Mouse (Mus musculus): ENCODE results near the gene Usp43.

The Usp43 gene

DNA sequence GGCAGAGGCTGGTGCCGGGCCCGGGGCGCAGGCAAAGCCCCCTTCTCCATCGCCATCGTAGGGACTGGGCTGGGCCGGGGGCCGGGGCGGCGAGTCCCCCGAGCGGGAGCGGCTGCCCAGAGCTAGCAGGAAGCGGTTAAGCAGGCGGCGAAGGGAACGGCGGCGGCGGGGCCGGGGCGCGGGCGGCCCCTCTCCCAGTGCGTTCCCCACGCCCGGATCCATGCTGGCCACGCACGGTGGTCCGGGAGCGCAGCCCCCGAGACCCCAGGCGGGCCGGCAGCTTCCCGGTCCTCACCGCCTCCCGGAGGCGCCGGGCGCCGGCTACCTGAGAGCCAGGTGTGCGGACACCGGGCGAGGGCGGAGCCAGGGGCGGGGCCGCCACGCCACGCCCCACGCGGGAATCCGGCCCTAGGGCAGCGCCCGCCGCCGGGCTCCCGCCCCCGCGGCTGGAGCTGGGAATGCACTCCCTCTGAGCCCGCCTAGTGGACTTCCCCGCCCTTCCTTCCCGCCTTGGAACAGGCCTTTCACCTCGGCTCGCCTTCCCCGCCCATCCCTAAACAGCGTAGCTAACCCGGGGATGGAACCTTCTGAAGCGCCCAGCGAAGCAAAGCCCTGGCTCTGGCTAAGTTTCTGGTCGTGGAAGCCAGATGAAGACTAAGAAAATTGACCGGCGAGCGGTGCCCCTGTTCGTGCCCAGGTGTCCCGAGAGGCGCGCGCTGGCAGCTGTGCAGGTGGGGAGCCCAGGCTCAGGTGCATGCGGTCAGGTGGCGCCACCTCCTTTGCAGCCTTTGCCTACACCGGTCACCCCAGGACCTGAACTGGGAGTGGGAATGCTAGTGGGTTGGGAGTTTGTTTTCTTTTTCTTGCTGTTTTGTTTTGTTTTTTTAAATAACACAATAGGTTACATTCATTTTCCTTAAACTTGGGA lies at the start of gene Usp43:
Gene Usp43 (minus strand): TSS at position 327 of the 928 bp plus-strand sequence.
- peak in 1 of 2 experiments; percentile 11 for DNase-seq

DNA sequence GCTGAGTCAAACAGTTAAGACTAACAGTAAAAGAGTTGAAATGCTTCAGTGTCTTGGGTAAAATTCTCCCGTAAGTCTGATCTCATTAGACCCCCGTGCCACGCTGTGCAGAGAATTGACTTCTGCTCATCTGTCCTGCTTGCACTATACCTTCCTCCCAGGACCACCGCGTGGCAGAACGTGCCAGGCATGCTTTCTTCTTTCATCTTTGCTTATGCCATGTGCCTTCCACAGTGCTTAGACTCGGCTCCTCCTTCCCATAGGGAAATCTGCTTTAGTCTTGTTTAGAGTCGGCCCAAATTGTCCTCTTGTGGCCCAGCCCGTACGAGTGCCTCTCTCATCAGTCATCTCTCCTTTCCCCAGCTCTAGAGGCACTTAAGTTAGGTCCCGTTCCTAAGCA lies 45.9 kb upstream of the Usp43 start:
- DNase-seq = no peak

DNA sequence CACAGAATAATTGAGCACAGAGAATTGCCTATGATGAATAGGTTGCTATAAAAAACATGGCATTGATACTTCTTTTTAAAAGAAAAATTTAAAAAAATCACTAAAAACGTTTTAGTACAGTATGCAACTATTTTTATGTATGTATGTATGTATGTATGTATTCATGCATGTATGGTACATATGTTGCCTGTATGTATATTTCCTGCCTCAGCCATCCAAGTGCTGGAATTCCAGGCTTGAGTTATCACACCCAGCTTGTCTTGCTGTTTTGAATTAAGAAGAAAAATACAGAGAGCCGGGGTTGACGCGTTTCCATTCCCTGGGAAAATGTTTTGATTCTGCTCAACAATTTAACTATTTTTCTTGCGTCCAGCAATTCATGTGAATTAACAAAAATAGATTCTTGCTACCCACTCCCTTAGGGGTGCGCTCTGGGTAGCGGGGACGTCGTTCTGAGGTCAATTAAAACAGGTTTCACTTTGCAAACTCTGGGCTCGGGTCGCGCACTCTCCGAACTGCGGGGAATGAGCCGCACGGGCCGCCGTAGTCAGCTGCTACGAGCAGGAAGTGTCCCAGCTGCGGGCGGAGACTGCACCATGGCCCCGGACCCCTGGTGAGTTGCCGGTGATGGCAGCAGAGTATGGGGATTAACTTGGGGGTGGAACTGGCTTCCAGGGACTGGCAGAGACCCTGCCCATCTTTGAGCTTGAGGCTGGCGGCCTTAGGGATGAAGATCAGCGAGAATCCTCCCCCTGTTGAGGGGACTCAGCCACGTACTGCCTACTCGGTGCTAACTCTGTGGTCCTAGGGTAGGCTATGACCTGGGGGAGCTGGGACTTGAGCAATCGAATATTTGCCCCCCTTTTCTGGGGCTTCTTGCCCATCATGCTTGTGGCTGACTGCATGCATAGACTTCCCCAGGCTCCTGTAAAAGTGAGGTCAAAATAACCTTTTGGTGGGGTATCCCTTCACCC lies 44.2 kb upstream of the Usp43 start, which contains the start of gene Stx8:
Gene Stx8 (plus strand): TSS at position 289 of the 974 bp plus-strand sequence.
- peak; percentile 90 to 97 for DNase-seq

DNA sequence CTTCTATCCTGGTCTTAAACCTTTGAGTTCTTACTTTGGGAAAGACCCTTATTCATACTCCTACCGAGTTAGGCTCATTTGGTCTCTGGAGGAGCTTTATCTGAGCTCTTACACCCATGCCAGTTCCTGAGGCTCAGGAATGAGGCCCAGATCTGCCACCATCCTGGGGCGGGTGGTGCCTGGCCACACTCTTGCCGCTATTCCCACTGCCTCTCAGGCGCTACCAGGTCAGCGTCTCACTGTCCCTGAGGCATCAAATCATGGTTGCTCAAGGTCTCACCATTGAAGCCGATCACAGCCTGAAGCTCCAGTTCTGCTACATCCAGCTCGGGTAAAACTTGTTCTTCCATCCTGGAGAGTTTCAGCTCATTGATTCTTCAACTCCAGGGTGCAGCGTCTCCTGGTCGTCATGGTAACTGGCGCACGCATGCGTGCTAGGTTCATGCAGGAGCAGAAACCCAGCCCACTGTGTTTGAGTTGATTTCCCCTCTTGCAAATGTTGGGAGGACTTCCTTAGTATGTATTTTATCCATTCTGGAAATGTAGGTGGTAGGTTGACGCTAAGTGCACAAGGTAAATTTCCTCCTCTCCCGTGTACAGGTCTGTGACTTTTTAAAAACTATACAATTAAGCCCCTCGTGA lies 43.4 kb upstream of the Usp43 start, which contains the start of gene Cfap52:
Gene Cfap52 (minus strand): TSS at position 410 of the 642 bp plus-strand sequence.
- peak; percentile 87 for DNase-seq

DNA sequence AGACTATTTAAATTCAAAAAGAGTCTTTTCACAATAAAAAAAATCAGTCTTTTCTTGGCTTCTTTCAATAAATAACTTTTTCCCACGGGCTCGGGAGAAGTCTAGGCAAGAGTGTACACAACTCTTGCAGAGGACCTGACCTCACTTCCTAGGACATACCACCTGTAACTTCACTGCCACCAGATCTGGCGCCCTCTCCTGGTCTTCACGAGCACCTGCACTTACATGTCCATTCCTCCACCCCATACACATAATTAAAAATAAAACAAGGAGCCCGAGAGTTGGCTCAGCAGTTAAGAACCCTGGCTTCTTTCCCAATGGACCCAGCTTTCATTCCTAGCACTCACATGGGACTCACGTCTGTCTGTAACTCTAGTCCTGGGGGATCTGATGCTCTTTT lies 42.2 kb upstream of the Usp43 start:
- no peak for DNase-seq

DNA sequence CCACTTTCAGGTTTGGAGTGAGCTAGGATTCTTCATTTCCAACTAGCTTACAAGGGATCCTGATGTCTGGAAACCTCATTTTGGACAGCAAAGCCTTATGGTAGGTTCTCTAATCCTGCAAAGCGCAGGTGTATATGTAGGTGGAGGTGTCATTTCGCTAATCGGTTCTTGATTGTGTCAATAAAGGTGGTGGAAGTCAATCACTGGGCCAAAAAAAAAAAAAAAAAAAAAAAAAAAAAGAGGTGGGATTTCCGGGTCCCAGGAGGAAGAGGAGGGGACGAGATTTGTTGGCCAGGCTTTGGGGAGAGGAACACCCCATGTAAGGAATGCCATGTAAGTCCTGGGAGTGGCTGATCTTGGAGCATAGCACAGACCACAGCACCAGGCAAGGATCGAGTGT lies 32.5 kb upstream of the Usp43 start:
- DNase-seq = no peak

DNA sequence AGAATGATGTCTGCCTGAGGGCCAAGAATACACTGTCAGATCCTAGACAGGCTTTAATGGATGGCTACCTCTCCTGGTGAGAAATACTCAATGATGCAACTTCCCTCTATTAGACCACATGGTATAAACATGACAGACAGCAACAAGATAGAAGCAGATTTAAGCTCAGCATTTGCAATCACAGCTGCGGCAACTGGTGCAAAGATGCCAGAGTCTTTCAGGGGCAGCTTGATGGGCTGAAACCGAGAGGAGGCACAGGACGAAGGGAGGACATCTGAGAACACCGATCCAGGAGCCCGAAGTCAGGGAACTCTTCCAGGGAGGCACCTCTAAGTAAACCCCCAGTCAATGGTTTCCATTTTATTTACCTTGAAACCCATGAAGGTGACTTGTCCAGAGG lies 31.7 kb upstream of the Usp43 start:
- DNase-seq = no peak

DNA sequence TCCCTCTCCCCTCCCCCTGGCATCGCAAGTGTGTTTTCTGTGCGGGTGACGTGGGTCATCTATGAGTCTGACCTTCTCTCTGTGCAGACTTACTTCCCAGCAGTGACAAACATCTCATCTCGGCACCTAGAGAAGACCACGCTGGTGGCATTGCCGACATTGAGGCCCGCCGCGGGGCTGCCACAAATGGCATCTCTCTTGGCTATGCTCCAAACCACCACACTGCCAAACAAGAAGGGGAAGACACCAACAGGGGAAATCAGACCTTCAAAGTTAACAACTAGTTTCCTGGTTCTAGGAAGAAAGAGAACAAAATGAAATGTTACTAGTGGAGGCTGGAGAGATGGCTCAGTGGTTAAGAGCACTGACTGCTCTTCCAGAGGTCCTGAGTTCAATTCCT lies 27.5 kb upstream of the Usp43 start:
- no peak for DNase-seq

DNA sequence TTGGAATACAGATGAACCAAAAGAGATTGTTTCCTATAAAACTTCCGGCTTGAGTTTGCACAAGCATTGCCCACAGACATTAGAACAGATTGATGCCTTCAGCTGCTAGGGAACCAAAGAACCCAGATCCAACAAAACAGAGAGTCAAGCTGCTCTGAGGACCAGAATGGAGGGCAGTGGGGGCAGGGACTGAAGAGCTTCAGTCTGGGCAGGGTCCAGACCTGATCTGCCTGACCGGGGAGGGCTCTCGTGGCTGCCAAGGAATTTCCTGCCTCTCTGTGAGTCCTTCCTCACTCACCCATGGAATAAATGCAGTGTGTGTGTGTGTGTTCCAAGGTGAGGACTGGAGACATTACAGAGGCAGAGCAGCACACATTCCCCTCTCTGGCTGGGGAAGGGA lies 26.3 kb upstream of the Usp43 start:
- DNase-seq = no peak

DNA sequence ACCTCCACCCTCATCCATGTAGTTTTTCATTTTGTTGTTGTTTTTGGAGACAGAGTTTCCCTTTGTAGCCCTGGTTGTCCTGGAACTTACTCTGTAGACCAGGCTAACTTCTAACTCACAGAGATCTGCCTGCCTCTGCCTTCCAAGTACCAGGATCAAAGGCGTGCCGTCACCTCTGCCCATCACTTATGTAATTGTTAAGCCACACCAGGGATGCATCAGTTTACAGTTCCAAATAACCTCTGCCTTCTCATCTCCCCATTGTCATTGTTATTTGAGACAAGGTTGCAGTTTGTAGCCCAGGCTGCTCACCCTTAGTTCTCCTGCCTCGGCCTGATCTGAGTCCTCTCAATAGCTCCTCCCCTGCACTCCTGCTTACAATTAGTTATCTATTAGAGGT lies 10.2 kb upstream of the Usp43 start:
- no peak for DNase-seq

DNA sequence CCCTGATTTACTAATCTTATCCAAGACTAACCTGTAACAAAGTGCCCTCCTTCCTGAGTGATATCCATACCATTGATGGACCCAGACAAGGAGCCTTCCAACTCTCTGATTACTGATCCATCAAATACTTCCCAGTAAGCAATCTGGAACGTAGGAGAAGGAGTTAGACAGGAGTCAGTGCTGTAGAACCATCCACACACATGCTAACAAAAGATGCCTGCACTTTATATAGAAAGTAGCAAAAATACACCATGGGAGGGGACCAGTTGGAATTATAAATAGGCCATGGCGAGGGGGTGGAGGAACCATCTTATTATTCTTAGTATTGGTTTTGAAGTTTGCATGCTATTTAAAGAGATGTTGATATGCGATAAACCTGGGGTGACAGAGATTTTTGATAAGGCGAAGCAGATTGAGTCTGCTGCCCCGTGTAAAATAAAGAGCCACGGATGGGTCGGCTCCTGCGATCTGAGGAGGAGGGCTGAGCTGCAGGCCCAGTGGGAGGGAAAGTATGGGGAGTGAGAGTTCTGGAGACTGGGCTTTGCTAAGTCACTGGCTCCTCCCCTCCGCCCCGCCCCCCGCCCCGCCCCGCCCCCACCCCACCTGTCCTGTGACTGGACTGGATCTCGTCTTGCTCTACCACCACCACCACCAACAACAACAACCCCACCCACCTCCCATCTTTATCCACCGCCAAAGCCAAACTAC lies 4.5 kb upstream of the Usp43 start:
- DNase-seq = no peak

DNA sequence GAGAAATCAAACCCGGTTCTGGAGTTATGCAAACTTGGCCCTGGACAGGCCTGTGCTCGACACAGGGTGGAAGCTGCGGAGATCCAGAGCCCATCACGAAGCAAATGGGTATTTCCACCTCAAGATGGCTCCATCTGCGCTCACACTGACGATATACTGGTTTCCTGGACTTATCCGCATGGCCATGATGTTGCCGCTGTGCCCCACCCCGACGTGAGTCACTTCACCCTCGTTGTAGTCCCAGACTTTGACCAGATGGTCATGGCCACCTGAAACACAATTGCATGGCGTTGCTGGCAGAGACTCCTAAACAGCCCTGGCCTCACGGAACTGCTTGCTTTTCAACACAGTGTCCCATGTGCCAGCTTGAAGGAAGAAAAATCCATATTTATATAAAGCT lies 3.0 kb upstream of the Usp43 start:
- DNase-seq = no peak

DNA sequence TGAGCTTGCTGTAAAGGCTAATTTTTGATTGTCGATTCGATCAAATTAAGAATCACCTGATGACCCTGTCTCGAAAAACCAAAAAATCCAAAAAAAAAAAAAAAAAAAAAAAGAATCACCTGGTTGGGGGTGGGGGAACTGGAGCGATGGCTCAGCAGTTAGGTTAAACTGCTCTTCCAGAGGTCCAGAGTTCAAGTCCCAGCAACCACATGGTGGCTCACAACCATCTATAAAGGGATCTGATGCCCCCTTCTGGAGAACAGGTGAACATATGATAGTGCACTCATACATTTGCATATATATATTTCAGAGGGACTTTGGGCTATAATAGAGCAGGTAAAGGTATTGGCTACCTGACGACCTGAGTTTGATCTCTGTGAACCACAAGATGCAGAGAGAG lies 1.8 kb upstream of the Usp43 start:
- no peak for DNase-seq

DNA sequence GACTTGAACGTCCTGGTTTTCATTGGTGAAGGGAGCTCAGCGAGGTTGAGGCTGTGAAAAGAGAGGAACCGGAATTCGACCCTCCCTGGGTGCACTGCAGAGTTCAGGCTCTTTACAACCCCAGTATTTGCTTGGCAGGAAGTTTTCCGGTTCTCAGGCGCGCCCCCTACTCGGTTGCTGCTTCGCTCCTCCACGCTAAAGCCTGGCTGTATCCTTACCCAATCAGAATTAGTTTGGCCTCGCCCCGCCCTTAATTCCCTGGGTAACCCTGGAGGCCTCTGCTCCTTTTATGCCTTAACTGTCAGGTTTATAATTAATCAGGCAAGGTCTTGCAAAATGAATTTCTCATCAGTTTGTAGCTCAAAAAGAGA lies 787 bp upstream of the Usp43 start:
- DNase-seq = peak in 1 of 2 experiments; percentile 17

DNA sequence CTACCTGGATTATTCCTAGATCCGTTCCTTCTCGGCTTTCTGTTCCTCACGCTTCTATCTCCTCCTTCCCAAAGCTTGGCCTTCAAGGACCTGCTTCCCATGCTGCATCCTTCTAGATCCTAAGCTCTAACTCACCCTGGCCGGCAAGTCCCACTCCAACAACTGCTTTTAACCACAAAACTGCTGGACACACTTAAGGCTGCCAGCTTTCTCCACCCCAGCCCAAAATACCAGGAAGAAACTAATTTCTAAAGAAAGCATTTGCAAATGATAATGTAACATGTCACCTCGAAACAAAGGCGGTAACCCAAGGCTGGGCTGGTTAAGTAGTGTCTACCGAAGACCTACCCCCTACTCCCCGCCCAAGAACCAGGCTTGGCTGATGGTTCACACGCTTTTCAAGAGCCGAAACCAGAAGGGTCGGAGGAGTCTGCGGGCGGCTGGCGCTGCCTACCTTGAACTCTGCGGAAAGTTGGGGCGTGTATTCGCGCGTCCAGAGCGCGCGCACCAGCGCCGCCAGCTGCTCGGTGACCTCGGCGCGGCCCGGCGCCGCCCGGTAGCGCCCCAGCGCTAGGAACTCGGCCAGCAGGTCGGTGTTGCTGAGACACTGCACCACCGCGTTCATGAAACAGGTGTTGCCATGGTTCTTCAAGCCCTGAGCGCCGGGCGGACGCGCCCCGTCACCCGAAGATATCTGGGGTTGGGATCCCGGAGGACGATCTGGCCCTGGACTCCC lies 694 bp downstream of the Usp43 start:
- DNase-seq = peak in 1 of 2 experiments; percentile 14

DNA sequence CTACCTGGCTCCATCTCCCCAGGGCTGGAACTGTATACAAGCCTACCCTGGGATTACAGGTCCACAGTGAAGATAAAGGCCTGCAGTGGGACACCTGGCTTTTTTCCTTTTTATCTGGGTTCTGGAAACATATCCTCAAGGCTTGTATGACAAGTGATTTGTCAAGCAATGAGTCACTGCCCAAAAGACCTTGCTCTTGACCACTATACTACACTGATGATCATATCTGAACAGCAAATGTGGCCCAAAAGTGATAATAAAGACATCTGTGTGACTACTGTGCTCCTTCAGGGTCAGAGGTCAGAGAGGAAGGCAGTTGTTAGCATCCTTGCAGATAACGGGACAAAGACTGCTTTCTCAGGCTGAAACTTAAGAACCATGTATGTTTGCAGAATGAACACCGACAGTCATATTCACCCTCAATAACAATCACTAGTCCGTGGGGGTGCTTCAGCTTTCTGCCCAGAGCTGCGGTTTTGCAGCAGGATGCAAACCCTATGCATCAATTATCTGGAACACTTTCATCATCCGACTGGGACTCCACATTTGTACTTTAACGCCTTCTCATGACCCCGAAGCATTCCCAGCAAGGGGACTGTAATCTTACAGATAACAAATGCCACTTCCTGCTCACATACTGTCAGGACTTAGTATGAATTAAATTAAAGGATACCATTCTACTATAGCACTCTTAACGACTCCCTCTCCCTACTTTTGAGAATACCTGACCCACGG lies 1.6 kb downstream of the Usp43 start:
- DNase-seq = no peak

DNA sequence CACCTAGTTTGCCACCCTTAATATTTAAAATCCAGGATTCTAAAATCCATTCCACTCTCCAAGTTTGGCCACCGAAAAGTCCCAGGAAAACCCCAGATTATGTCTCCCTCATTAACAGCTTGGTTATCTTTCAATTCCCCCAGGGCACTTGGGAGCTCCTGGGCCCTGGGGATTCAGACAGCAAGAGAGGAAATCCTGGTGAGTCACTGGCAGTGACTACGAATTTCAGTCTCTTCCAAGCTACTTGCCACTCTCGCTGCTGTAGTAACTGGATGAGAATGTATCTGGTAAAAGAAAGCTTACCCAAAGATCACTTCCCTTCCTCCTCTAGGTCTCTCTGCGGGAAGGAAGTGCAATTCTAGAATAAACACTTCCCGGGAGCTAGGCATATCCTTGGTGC lies 2.4 kb downstream of the Usp43 start:
- DNase-seq = no peak

DNA sequence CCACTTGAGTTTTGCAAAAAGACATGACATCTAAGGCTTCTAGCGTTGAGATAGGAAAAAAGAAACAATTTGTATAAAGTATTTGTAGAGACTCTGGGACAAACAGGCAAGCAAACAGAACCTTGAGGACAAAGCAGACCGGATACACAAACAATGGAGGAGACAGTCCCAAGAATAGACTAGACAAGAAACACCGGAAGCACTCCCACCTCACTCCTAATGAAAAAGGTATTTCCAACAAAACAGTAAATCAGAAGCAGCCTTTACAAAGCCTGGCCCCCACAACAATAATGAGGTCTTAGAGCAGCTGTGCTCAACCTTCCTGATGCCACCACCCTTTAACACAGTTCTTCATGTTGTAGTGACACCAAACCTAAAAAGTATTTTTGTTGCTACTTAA lies 4.8 kb downstream of the Usp43 start:
- no peak for DNase-seq

DNA sequence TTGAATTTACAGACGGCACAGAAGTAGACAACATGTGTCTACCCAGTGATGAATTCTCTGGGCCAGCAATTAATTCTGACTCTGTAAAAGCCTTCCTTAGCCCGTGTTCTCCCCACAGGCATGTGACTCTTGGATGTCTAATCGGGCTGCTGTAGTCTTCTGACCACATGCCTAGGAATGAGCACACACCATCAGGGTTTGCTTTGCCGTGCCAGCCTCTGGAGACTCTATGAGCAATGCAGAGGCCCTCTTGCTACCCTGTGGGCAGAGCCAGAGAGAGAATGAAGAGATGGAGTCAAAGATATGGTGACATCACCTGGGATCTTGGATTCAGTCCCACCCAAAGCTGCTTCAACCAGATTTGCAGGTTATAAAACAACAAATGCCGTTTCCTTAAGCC lies 10.9 kb downstream of the Usp43 start:
- no peak for DNase-seq

DNA sequence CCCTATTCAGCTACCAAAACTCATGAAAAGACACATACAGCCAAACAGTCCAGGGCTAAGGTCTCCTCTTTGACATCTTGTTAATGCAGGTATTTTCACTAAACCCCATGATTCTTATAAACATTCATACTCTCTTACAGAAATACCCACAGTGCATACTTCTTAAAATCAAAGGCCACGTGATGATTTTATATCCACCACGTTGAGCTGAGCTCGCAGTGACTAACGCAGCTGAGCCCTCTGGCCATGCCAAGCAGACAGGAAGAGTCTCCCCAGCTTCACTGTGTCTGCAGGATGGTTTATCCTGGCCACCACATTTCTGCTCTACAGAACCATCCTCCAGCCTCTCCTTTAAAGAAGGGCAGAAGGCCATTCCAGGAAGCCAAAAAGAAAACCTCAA lies 18.2 kb downstream of the Usp43 start:
- DNase-seq = no peak

DNA sequence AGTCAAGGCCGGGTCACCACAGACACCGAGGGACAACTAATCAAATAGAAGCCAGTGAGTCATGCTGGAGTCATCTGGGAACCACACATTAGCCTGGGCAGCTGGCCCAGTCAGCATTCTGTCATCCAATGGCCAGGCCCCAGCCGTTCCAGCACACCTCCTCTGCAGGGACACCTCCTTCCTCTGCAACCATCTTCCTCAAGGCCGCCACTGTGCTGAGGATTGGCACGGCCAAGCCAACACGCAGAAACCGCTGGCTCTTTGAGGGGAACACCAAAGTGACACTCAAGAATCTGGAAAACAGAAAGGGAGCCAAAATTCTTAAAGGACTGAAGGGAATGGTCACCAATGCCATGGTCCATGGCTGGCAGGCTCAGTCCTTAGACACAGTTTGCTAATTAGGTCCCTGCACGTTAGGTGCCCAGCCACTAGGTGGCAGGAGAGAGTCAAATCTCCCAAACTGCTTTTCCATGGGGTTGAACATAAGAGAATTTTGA lies 24.8 kb downstream of the Usp43 start:
- DNase-seq = peak; percentile 26 to 55
